9 mouse cellular contexts compared by ENCODE assay signal in genomic region chr13:21752356-21752755, GRCm38 (mm10). TPM values are rescaled to one million over a fixed set of nuclear protein-coding genes. Genes with fewer than 3 reads are reported as not detected.
DNase-seq lines count a peak whose midpoint lies in the region; ATAC-seq lines count a peak whose summit lies in the region.
"Had no signal": no experiment of that assay in that cellular context is flagged by ENCODE, and none has a peak within 500 bp of the region (broad histone marks: within the 10 kb centered on the region; RNA-seq: fewer than 3 reads in every experiment).

No protein-coding gene starts in this region.

- H3K27ac ChIP-seq in neural tube, embryonic 15.5 days (replicated peaks) = no peak overlapping the region; the same call in 1 of the 2 replicates
- H3K27ac ChIP-seq in intestine, embryonic 15.5 days = 0 out of 2 replicates have a peak overlapping the region, but pooled peaks have one; percentile 11
- peak overlapping the region; percentile 91; the same call in 1 of the 2 replicates for H3K27ac ChIP-seq in stomach, embryonic 14.5 days (ENCODE audit: low read length)

- H3K4me3 ChIP-seq in neural tube, embryonic 15.5 days (replicated peaks) = no peak overlapping the region
- no peak overlapping the region; the same call in 1 of the 2 replicates for H3K4me3 ChIP-seq in intestine, embryonic 15.5 days (replicated peaks)
- H3K4me3 ChIP-seq in stomach, embryonic 14.5 days (ENCODE audit: low read depth, low read length) = peak overlapping the region; percentile 2; the same call in 1 of the 2 replicates

- H3K36me3 ChIP-seq in neural tube, embryonic 15.5 days = no peaks in the 10 kb centered on the region
- no peaks in the 10 kb centered on the region for H3K36me3 ChIP-seq in intestine, embryonic 15.5 days
- H3K36me3 ChIP-seq in stomach, embryonic 14.5 days (ENCODE audit: control insufficient read depth, insufficient read depth, low read length) = no peaks in the 10 kb centered on the region

- no peaks in the 10 kb centered on the region for H3K9me3 ChIP-seq in neural tube, embryonic 15.5 days (replicated peaks)
- H3K9me3 ChIP-seq in intestine, embryonic 15.5 days = no peaks in the 10 kb centered on the region
- no peaks in the 10 kb centered on the region for H3K9me3 ChIP-seq in stomach, embryonic 14.5 days (ENCODE audit: control insufficient read depth, low read depth, low read length)

- WGBS in neural tube, embryonic 15.5 days = 53% methylated on average over 3 of the region's 3 CpGs
- 26% methylated on average over 3 of the region's 3 CpGs for WGBS in intestine, embryonic 15.5 days
- WGBS in stomach, embryonic 14.5 days = 23% methylated on average over 3 of the region's 3 CpGs

- peak; percentile 43 for DNase-seq in neural tube, embryonic 10.5 days (ENCODE audit: extremely low spot score, low spot score)
- peak; percentile 61 for DNase-seq in embryo, embryonic 9.5 days (ENCODE audit: extremely low spot score)
- DNase-seq in gastrocnemius, postnatal 10 days = no peak
- DNase-seq in urinary bladder, postnatal 36 days (ENCODE audit: low spot score in 2 of 2) = no peak
- DNase-seq: cerebellum, adult 11-12 months; lung, postnatal 36 days had no signal

- H3K4me2 ChIP-seq in neural tube, embryonic 15.5 days = no peak overlapping the region
- H3K4me2 ChIP-seq in intestine, embryonic 15.5 days (replicated peaks) = peak overlapping the region; percentile 70; the same call in 1 of the 2 replicates
- peak overlapping the region; percentile 62 for H3K4me2 ChIP-seq in stomach, embryonic 14.5 days (replicated peaks; ENCODE audit: low read depth, low read length)

- no peak for ATAC-seq in neural tube, embryonic 15.5 days (ENCODE audit: low FRiP score)
- no peak for ATAC-seq in intestine, embryonic 15.5 days
- ATAC-seq in stomach, embryonic 14.5 days (ENCODE audit: insufficient number of reproducible peaks, insufficient read depth, low FRiP score, low read depth) = no peak

- no peaks in the 10 kb centered on the region for H3K27me3 ChIP-seq in neural tube, embryonic 15.5 days (replicated peaks)
- no peaks in the 10 kb centered on the region for H3K27me3 ChIP-seq in intestine, embryonic 15.5 days (replicated peaks)
- H3K27me3 ChIP-seq in stomach, embryonic 14.5 days (ENCODE audit: control insufficient read depth, insufficient read depth, low read length) = no peaks in the 10 kb centered on the region

- no peak overlapping the region for H3K9ac ChIP-seq in neural tube, embryonic 15.5 days (replicated peaks)
- no peak overlapping the region for H3K9ac ChIP-seq in intestine, embryonic 15.5 days
- H3K9ac ChIP-seq in stomach, embryonic 14.5 days (replicated peaks; ENCODE audit: low read depth, low read length) = 0 out of 2 replicates have a peak overlapping the region, but pooled peaks have one; percentile 10

- peaks cover 28% of the 10 kb centered on the region for H3K4me1 ChIP-seq in neural tube, embryonic 15.5 days
- 0 out of 2 replicates have a peak, but pooled peaks cover 5% of the 10 kb centered on the region for H3K4me1 ChIP-seq in intestine, embryonic 15.5 days (replicated peaks)
- peaks cover 11% of the 10 kb centered on the region; the same call in 1 of the 2 replicates for H3K4me1 ChIP-seq in stomach, embryonic 14.5 days (ENCODE audit: control insufficient read depth, insufficient read depth, low read length)

RNA-seq across cellular contexts. Expression of gene Hist1h2ak, which starts 1.3 kb away (rescaled TPM):
- 5.6 and 7.7 TPM in 2 replicates for polyA plus RNA-seq in neural tube, embryonic 15.5 days (2015; fragmentation: Nextera tagmentation; extraction: Ambion mirVana)
- polyA plus RNA-seq in intestine, embryonic 15.5 days (2015; fragmentation: Nextera tagmentation; extraction: Ambion mirVana) = 22.4 and 26.3 TPM in 2 replicates
- polyA plus RNA-seq in stomach, embryonic 14.5 days (2014; fragmentation: Nextera tagmentation; extraction: Ambion mirVana) = 10.1 and 13.3 TPM in 2 replicates
- 10 to 100 TPM; 71.7 to 78.9 TPM for total RNA-seq in gastrocnemius, postnatal 10 days (2021)

RNA-seq across cellular contexts. Expression of gene Hist1h2bn, which starts 1.6 kb away (rescaled TPM):
- polyA plus RNA-seq in neural tube, embryonic 15.5 days (2015; fragmentation: Nextera tagmentation; extraction: Ambion mirVana) = not detected in 2 replicates
- 3.0 and 5.9 TPM in 2 replicates for polyA plus RNA-seq in intestine, embryonic 15.5 days (2015; fragmentation: Nextera tagmentation; extraction: Ambion mirVana)
- 3.1 and 5.0 TPM in 2 replicates for polyA plus RNA-seq in stomach, embryonic 14.5 days (2014; fragmentation: Nextera tagmentation; extraction: Ambion mirVana)
- 100 to 1,000 TPM in 1 of 2 experiments, 10 to 100 TPM in 1; 94.7 to 110 TPM for total RNA-seq in gastrocnemius, postnatal 10 days (2021)

RNA-seq across cellular contexts. Expression of gene Hist1h4k, which starts 2.1 kb away (rescaled TPM):
- 2.2 and 2.7 TPM in 2 replicates for polyA plus RNA-seq in neural tube, embryonic 15.5 days (2015; fragmentation: Nextera tagmentation; extraction: Ambion mirVana)
- 1.7 and 2.8 TPM in 2 replicates for polyA plus RNA-seq in intestine, embryonic 15.5 days (2015; fragmentation: Nextera tagmentation; extraction: Ambion mirVana)
- 10.9 and 13.1 TPM in 2 replicates for polyA plus RNA-seq in stomach, embryonic 14.5 days (2014; fragmentation: Nextera tagmentation; extraction: Ambion mirVana)
- 100 to 1,000 TPM; 439 to 508 TPM for total RNA-seq in gastrocnemius, postnatal 10 days (2021)

RNA-seq across cellular contexts. Expression of gene Hist1h4j, which starts 17.5 kb away (rescaled TPM):
- polyA plus RNA-seq in neural tube, embryonic 15.5 days (2015; fragmentation: Nextera tagmentation; extraction: Ambion mirVana) = 0.45 and 0.56 TPM in 2 replicates
- polyA plus RNA-seq in intestine, embryonic 15.5 days (2015; fragmentation: Nextera tagmentation; extraction: Ambion mirVana) = 1.2 and 1.6 TPM in 2 replicates
- polyA plus RNA-seq in stomach, embryonic 14.5 days (2014; fragmentation: Nextera tagmentation; extraction: Ambion mirVana) = 4.1 and 4.5 TPM in 2 replicates
- 10 to 100 TPM; 32.2 to 32.7 TPM for total RNA-seq in gastrocnemius, postnatal 10 days (2021)

RNA-seq across cellular contexts. Expression of gene Hist1h1b, which starts 28.1 kb away (rescaled TPM):
- 2.2 and 5.8 TPM in 2 replicates for polyA plus RNA-seq in neural tube, embryonic 15.5 days (2015; fragmentation: Nextera tagmentation; extraction: Ambion mirVana)
- polyA plus RNA-seq in intestine, embryonic 15.5 days (2015; fragmentation: Nextera tagmentation; extraction: Ambion mirVana) = 19.8 and 25.0 TPM in 2 replicates
- 14.8 and 20.1 TPM in 2 replicates for polyA plus RNA-seq in stomach, embryonic 14.5 days (2014; fragmentation: Nextera tagmentation; extraction: Ambion mirVana)
- 100 to 1,000 TPM; 122 to 129 TPM for total RNA-seq in gastrocnemius, postnatal 10 days (2021)

Comparison
In these comparisons a context has a peak if more than half of its experiments do, and no peak if none do; other contexts are left out.
1. DNase-seq: peak in neural tube, embryonic 10.5 days (single experiment) and embryo, embryonic 9.5 days (single experiment); none in gastrocnemius, postnatal 10 days (single experiment) and urinary bladder, postnatal 36 days (0 of 2).